Mouse (Mus musculus): ENCODE results near the gene Slc25a11.

DNA sequence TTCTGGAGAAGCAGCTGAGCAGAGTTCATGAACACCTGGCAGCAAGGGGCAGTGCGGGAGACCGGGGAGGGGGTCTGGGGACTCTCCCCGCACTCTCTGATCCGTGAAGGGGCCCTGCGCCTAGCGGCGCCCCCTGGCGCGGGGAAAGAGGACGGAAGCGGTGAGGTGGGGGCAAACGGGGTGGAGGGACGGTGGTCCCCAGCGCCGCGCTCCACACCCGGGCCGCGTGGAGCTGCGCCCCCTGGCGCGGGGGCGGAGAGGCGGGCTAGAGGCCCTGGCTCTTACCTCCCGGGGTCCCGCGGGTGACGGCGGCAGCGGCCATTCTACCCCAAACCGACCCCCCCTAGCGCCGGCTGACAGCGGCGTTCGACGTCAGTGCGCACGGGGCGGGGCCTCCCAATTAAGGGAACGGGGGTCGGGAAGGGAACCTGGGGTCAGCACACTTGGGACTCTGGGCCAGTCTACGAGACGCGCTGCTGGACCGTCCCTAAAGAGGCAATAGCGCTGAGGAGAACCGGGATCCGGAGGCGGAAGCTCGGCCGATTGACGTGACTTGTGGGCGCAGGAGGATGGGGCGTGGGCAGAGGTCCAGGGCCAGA lies 40.4 kb upstream of the Slc25a11 start, which contains the start of gene Camta2:
- TF ChIP-seq GATA1 (IDR thresholded peaks at IDR 0.05; ENCODE audit: low read length) (no peak), TAL1 (IDR thresholded peaks at IDR 0.05; ENCODE audit: low read length) (no peak)
